Mouse (Mus musculus) midbrain, embryonic 14.5 days (tissue): Measurements from ENCODE around the gene Ncam1. TPM values are rescaled to one million over a fixed set of nuclear protein-coding genes. Genes with fewer than 3 reads are reported as not detected.

Experiments used
- ATAC-seq: fragments of 200-750 bp; cut with Nextera tagmentation; 2 replicates; pipeline ENCODE4 v1.8.0; 2017; ENCODE audit warnings: moderate number of reproducible peaks, moderate library complexity; ENCODE audit not compliant: low FRiP score, low TSS enrichment
- DNase-seq: peaks from one replicate; pipeline ENCODE4 v3.0.0-alpha.2; 2015
- H3K27ac ChIP-seq: fragments of 300-500 bp; sonication (generic); replicated peaks from 2 replicates; pipeline ENCODE4 v1.5.1; 2014; ENCODE audit warnings: mild to moderate bottlenecking, low read depth, low read length, moderate library complexity
- H3K27me3 ChIP-seq: fragments of 300-500 bp; sonication (generic); 2 replicates; pipeline ENCODE4 v1.6.1; 2014; ENCODE audit warnings: low read length, control low read depth, mixed read lengths; ENCODE audit not compliant: control insufficient read depth, insufficient read depth
- H3K36me3 ChIP-seq: fragments of 300-500 bp; sonication (generic); 2 replicates; pipeline ENCODE4 v1.6.1; 2014; ENCODE audit warnings: low read length, control low read depth; ENCODE audit not compliant: control insufficient read depth, insufficient read depth
- H3K4me1 ChIP-seq: fragments of 300-500 bp; sonication (generic); 2 replicates; pipeline ENCODE4 v1.6.1; 2014; ENCODE audit warnings: mild to moderate bottlenecking, antibody characterized with exemption, low read length, control low read depth; ENCODE audit not compliant: control insufficient read depth, insufficient read depth
- H3K4me2 ChIP-seq: fragments of 300-500 bp; sonication (generic); 2 replicates; pipeline ENCODE4 v1.6.1; 2014; ENCODE audit warnings: mild to moderate bottlenecking, low read length, moderate library complexity
- H3K4me3 ChIP-seq: fragments of 300-500 bp; sonication (generic); replicated peaks from 2 replicates; pipeline ENCODE4 v1.5.1; 2014; ENCODE audit warnings: low read depth, low read length
- H3K9ac ChIP-seq: fragments of 300-500 bp; sonication (generic); replicated peaks from 2 replicates; pipeline ENCODE4 v1.6.1; 2014; ENCODE audit warnings: mild to moderate bottlenecking, low read length, moderate library complexity
- H3K9me3 ChIP-seq: fragments of 300-500 bp; sonication (generic); 2 replicates; pipeline ENCODE4 v1.6.1; 2016; ENCODE audit warnings: low read length, control low read depth, mixed read lengths; ENCODE audit not compliant: control insufficient read depth
- WGBS: fragments of 180-500 bp; shearing (Covaris S2); extraction: QIAGEN DNeasy Blood & Tissue Kit; methylation state at CpG from one replicate; pipeline ENCODE4 v1.1.7; 2014; 5-methylcytosine and 5-hydroxymethylcytosine counted together
- polyA plus RNA-seq: library from polyadenylated mRNA; unstranded; fragments of >200 nt; fragmentation: Nextera tagmentation; extraction: Ambion mirVana; gene quantifications from 2 replicates; pipeline ENCODE4 v1.2.1, GENCODE M21; 2014

The Ncam1 gene
- polyA plus RNA-seq, 1 experiment from 2014 or later = 389 TPM

GRCm38 (mm10) chr9:49527340-49527739 is 271.4 kb downstream of the Ncam1 start:
- Histone ChIP-seq H3K4me2 (no peak overlapping the region), H3K27me3 (no peaks in the 10 kb centered on the region), H3K4me1 (peaks cover 7% of the 10 kb centered on the region; the same call in 1 of the 2 replicates), H3K36me3 (peaks cover 42% of the 10 kb centered on the region), H3K9me3 (no peaks in the 10 kb centered on the region), H3K4me3 (no peak overlapping the region), H3K27ac (peak overlapping the region; percentile 71; the same call in 1 of the 2 replicates), H3K9ac (no peak overlapping the region)
- DNase-seq (peak; percentile 42), ATAC-seq (no peak)
- WGBS = 54% methylated on average over 8 of the region's 8 CpGs

DNA sequence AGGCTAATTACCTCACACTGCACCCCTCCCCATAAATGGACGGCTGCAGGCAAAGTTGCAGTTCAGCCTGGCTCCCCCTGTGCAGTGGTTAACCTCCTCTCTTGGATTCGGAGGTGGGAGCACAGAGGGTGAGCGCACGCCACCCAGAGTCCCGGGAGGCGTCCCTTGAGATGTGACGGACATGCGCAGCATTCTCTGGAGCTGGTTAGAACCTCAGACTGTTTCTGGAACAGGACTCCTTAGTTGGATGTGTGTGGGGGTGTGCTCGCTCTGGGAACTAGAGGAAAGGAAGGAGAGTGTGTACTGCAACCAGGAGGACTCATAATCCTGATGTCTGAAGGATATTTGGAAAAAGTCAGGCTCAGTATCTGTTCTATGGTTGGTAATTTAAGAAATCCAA is 274.0 kb downstream of the Ncam1 start:
- 76% methylated on average over 9 of the region's 9 CpGs for WGBS
- H3K4me1 ChIP-seq = peaks cover 7% of the 10 kb centered on the region; the same call in 1 of the 2 replicates
- ATAC-seq = no peak

GRCm38 (mm10) chr9:49523881-49524280 is 274.8 kb downstream of the Ncam1 start:
- H3K4me2 ChIP-seq = no peak overlapping the region
- peaks cover 56% of the 10 kb centered on the region for H3K36me3 ChIP-seq
- peaks cover 7% of the 10 kb centered on the region; the same call in 1 of the 2 replicates for H3K4me1 ChIP-seq
- 92% methylated on average over 9 of the region's 9 CpGs for WGBS
- no peaks in the 10 kb centered on the region for H3K9me3 ChIP-seq
- no peak overlapping the region for H3K4me3 ChIP-seq
- ATAC-seq (no peak), DNase-seq (no peak)
- no peak overlapping the region for H3K27ac ChIP-seq
- H3K27me3 ChIP-seq = no peaks in the 10 kb centered on the region
- H3K9ac ChIP-seq = no peak overlapping the region

More for the DNA sequence above, 274.0 kb downstream of the Ncam1 start:
- no peak overlapping the region for H3K4me3 ChIP-seq
- H3K27me3 ChIP-seq = no peaks in the 10 kb centered on the region
- H3K9ac ChIP-seq = no peak overlapping the region
- peaks cover 48% of the 10 kb centered on the region for H3K36me3 ChIP-seq
- no peak overlapping the region for H3K4me2 ChIP-seq
- DNase-seq = no peak
- no peak overlapping the region for H3K27ac ChIP-seq
- H3K9me3 ChIP-seq = no peaks in the 10 kb centered on the region

DNA sequence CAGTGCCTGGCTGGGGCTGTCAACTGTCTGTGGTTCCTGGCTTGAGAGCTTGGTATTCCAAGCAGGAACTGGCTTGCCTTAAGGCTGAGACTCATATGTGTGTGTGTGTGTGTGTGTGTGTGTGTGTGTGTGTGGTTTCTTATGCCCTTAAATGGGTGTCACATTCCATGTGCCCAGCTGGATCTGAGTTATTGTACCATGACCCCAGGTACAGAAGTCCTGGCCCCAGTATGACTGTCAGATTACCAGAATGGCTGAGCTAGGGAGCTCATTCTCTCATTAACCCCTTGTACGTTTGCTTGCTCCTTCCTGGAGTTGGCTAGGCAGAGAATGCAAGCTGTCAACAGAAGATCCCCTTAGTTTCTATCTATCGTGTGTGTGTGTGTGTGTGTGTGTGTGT is 284.4 kb downstream of the Ncam1 start:
- H3K4me1 ChIP-seq = no peaks in the 10 kb centered on the region
- H3K4me3 ChIP-seq = no peak overlapping the region
- ATAC-seq (no peak), DNase-seq (no peak)
- peaks cover 87% of the 10 kb centered on the region for H3K36me3 ChIP-seq
- no peaks in the 10 kb centered on the region for H3K27me3 ChIP-seq
- H3K4me2 ChIP-seq = no peak overlapping the region
- 77% methylated on average over 2 of the region's 2 CpGs for WGBS
- no peak overlapping the region for H3K9ac ChIP-seq
- H3K27ac ChIP-seq = no peak overlapping the region
- H3K9me3 ChIP-seq = no peaks in the 10 kb centered on the region

DNA sequence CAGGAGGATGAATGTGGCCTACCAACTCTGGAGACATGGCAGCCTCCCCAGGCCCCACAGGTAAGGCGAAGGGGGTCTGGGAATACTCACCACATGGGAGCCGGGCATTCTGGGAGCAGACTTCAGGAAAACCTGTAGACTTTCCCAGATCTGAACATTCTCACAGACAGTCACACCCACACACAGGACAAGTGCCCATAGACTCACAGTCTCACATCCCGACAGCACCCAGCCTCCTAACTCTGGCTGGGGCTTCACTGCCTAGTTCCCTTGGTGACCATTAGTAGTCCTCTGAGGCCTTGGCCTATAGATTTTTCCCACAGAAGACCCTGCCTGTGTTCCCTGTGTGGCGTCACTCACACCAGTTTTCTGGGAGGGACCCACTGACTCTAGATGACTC is 288.1 kb downstream of the Ncam1 start:
- 94% methylated on average over 4 of the region's 4 CpGs for WGBS
- no peak overlapping the region for H3K4me3 ChIP-seq
- DNase-seq (no peak), ATAC-seq (no peak)
- H3K27me3 ChIP-seq = no peaks in the 10 kb centered on the region
- no peak overlapping the region for H3K27ac ChIP-seq
- H3K9ac ChIP-seq = no peak overlapping the region
- H3K4me1 ChIP-seq = no peaks in the 10 kb centered on the region
- H3K36me3 ChIP-seq = peaks cover 88% of the 10 kb centered on the region
- no peak overlapping the region for H3K4me2 ChIP-seq
- no peaks in the 10 kb centered on the region for H3K9me3 ChIP-seq

- no peaks in the 10 kb centered on the region for H3K9me3 ChIP-seq
- 93% methylated on average over 8 of the region's 8 CpGs for WGBS
- H3K4me2 ChIP-seq = no peak overlapping the region
- H3K27ac ChIP-seq = no peak overlapping the region
- ATAC-seq = no peak
- H3K9ac ChIP-seq = no peak overlapping the region
- DNase-seq = no peak
- peaks cover 86% of the 10 kb centered on the region for H3K36me3 ChIP-seq
- no peaks in the 10 kb centered on the region for H3K4me1 ChIP-seq
- no peak overlapping the region for H3K4me3 ChIP-seq
- no peaks in the 10 kb centered on the region for H3K27me3 ChIP-seq
These were observed 289.1 kb downstream of the Ncam1 start for GRCm38 (mm10) chr9:49509628-49510027.

- 98% methylated on average over 3 of the region's 3 CpGs for WGBS
- Histone ChIP-seq H3K4me1 (no peaks in the 10 kb centered on the region), H3K36me3 (peaks cover 86% of the 10 kb centered on the region)
These were observed 289.6 kb downstream of the Ncam1 start for GRCm38 (mm10) chr9:49509094-49509493.

GRCm38 (mm10) chr9:49507829-49508585 is 290.7 kb downstream of the Ncam1 start:
- no peaks in the 10 kb centered on the region for H3K4me1 ChIP-seq
- no peak overlapping the region for H3K27ac ChIP-seq
- no peak overlapping the region for H3K4me2 ChIP-seq
- H3K9me3 ChIP-seq = no peaks in the 10 kb centered on the region
- no peaks in the 10 kb centered on the region for H3K27me3 ChIP-seq
- no peak for ATAC-seq
- no peak for DNase-seq
- no peak overlapping the region for H3K4me3 ChIP-seq
- WGBS = 91% methylated on average over 9 of the region's 9 CpGs
- peaks cover 86% of the 10 kb centered on the region for H3K36me3 ChIP-seq
- H3K9ac ChIP-seq = no peak overlapping the region

More at GRCm38 (mm10) chr9:49509094-49509493, 289.6 kb downstream of the Ncam1 start:
- H3K4me3 ChIP-seq = no peak overlapping the region
- no peak overlapping the region for H3K9ac ChIP-seq
- ATAC-seq (no peak), DNase-seq (no peak)
- no peaks in the 10 kb centered on the region for H3K27me3 ChIP-seq
- H3K27ac ChIP-seq = no peak overlapping the region
- H3K4me2 ChIP-seq = no peak overlapping the region
- no peaks in the 10 kb centered on the region for H3K9me3 ChIP-seq

DNA sequence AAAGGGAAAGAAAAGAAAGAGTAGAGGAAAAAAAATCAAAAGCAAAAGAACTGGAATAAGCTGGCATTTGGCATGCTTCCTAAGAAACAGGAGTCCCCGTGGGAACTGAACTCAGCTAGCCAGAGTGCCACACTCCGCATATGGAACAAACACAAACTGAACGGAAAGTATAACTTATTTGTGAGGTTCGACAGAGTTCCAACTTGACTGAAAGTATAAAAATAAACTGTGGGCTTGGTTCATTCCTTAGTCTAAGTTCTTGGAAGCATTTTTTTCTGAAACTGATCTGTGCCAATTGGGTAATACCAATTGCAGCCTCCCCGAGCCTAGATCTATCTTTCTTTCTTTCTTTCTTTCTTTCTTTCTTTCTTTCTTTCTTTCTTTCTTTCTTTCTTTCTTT is 294.1 kb downstream of the Ncam1 start:
- peaks cover 64% of the 10 kb centered on the region for H3K36me3 ChIP-seq
- no peak for ATAC-seq
- no peaks in the 10 kb centered on the region for H3K9me3 ChIP-seq
- H3K4me1 ChIP-seq = no peaks in the 10 kb centered on the region
- H3K9ac ChIP-seq = no peak overlapping the region
- no peak overlapping the region for H3K27ac ChIP-seq
- H3K4me2 ChIP-seq = no peak overlapping the region
- no peaks in the 10 kb centered on the region for H3K27me3 ChIP-seq
- 64% methylated on average over 5 of the region's 5 CpGs for whole genome bisulfite sequencing
- peak; percentile 41 for DNase-seq
- H3K4me3 ChIP-seq = no peak overlapping the region
